Mouse (Mus musculus): ENCODE results near the gene Camkv.
A peak's percentile ranks its signal among the peaks of the same experiment; 100 is the strongest.

Gene Camkv

DNA sequence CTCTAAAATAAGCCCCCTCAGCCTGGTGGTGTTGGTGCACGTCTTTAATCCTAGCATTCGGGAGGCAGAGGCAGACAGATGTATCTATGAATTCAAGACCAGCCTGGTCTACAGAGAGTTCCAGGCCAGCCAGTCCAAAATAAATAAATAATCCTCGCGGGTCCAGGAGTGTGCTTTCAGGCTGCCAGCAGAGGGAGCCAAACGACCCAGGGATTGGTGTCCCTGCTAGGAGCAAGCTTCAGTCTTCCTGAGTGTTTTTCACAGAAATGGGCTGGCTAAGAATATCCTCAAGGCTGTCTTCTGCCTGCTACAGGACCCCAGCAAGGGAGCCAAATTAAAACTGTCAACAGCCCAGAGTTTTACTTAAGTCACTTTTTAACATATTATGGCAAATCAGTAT lies 28.2 kb downstream of the Camkv start:
- DNase-seq (ENCODE audit: low spot score): peak; percentile 80

GRCm38 (mm10) chr9:107964681-107965080 lies 29.2 kb downstream of the Camkv start:
- no peak for DNase-seq (ENCODE audit: low spot score)

DNA sequence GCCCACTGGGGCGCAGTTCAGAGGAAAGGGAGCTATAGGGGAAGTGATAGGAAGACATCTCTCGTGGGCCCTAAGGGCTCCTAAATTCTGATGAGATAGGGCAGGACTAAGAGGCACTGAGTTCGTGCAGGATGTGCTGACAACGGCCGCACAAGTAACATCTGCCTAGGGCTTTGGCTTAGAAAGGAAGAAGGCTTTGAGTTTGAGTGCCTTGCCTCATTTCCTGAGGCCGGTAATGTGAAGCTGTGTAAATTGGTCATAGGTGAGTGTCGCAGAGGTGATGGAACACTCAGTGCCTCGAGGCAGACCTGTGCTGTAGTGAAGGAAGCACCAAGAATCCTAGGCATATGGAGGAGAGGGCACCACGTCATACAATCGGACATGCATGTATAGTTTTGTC lies 31.2 kb downstream of the Camkv start:
- no peak for DNase-seq (ENCODE audit: low spot score)

- DNase-seq (ENCODE audit: low spot score): no peak
These were observed 32.0 kb downstream of the Camkv start for GRCm38 (mm10) chr9:107967437-107967836.

GRCm38 (mm10) chr9:107968531-107968930 lies 33.1 kb downstream of the Camkv start:
- DNase-seq (ENCODE audit: low spot score): no peak

DNA sequence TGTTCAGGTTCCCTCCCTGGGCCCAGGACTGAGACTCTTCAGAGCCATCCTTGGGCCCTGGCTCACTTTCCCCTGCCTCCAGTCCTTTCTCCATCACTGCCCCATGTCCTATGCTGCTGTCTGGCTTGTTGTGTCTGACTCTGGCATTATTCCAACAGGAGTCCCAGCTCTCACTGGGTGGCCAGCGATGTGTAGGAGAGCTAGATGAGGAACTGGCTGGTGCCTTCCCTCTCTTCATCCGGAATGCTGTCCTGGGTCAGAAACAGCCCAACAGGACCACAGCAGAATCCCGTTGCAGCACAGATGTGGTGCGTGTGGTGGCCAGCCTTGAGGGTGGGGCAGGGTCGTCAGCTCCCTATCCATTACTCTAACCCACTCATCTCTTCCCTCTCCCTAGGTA lies 34.8 kb downstream of the Camkv start:
- no peak for DNase-seq (ENCODE audit: low spot score)

DNA sequence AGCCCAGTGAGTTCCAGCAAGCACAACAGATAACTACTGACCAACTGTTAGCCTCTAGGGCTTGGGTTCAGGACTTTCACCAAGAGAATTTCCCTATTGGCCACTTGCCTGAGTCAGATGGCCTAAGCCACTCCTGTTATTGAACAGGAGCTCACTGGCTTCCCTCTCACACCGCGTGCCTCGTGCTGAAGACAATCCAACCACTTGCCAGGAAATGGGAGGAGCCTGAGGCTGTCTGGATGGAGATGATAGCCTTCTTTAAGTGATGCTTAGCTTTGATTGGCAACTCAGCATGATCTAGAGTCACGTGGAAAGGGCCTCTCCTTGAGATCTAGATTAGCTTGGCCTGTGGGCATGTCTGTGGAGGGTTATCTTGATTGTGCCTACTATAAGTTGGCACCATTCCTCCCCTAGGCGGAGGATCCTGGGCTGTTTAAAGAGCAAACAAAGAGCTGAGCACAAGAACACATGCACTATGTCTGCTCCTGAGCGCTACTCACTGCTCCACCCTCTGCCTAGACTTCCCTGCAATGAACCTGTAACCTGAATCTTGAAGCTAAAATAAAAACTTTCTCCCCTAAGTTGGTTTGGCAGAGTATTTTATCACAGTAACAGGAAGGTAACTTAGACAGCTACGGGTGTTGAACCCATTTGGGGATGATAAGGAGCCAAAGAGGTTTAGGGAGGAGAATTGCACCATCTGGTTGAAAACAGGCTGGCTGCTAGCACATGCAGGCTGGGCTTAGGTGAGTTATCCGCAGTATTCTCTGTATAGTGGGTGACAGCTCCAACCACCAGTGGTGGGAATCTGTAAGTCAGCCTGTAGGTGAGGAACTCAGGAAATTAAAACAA lies 36.4 kb downstream of the Camkv start:
- peak; percentile 26 for DNase-seq (ENCODE audit: low spot score)

DNA sequence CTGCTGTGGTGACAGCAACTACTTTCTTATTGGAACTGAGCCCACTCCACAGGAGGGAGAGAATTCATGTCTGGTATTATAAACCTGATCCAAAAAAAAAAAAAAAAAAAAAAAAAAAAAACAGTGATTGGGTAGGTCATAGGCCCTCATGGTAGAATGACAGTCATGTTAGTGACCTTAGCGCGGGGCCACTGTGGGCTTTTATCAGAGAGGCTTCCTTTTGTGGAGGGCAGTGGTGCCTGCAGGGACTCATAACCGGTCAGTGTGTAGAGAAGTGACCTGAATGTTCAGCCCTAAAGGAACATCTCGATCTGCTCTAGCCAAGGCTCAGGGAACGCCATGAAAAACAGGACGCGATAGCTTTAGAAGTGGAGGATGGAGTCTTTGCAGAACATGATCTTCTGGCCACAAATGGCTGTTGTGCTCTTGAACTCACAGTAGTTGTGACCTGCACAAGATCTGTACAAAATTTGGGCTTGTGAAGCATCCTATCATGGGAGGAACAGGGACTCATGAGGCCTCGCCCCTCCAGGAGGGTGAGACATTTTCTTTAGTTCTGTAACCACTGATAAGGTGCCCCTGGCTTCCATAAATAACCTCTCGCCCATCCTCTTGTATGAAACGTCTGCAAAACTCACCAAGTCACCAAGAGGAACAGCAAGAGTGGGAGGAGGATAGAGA lies 39.2 kb downstream of the Camkv start:
- DNase-seq (ENCODE audit: low spot score): no peak

- no peak for DNase-seq (ENCODE audit: low spot score)
These were observed 40.2 kb downstream of the Camkv start, which contains the start of gene Uba7 for GRCm38 (mm10) chr9:107975399-107976386. Gene Uba7, plus strand, starts transcription at chr9:107975505.

DNA sequence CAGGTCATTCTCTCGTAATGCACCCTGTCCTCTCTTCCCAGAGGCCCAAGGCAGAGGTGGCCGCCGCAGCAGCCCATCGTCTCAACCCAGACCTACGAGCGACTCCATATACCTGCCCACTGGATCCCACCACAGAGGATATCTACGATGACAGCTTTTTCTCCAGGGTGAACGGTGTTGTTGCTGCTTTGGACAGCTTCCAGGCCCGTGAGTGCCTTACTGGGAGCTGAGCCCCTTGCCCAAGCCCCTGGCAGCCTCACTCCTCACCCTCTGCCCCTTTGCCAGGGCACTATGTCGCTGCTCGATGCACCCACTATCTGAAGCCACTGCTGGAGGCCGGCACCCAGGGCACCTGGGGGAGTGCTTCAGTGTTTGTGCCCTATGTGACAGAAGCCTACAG lies 43.3 kb downstream of the Camkv start:
- DNase-seq (ENCODE audit: low spot score): no peak

- DNase-seq (ENCODE audit: low spot score): peak; percentile 61
These were observed 46.5 kb downstream of the Camkv start for GRCm38 (mm10) chr9:107981684-107982605.

DNA sequence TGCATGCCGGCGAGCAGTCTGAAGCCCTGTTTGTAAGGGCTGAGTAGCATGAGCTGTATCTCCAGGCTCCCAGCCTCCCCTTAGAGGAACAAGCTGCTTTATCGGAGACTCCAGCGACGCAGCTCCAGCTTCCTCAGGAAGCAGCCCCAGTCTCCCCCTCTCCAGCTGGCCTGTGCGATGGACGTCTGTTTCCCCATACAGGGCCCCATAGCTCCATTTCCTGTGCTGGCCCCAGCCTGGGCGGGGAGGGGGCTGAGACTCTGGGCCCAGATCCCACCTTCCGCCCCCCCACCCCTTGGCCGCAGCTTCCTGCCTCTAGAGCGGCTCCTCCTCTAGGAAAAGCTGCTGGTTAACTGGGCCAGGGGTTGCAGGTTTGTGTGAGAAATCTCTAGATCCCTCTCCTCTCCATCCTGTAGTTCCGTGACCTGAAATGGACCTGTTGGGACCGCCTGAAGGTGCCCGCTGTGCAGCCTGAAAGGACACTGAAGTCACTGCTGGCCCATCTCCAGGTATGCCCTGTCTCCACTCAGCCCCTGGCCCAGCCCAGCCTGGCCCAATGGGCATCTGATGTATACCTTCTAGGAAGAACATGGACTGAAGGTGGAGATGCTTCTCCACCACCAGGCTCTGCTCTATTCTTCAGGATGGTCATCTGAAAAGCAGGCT lies 47.3 kb downstream of the Camkv start, which contains the start of gene Gm20661:
Gm20661 (plus strand) TSS at position 378 of the 666 bp plus-strand sequence.
- DNase-seq (ENCODE audit: low spot score): peak; percentile 86

DNA sequence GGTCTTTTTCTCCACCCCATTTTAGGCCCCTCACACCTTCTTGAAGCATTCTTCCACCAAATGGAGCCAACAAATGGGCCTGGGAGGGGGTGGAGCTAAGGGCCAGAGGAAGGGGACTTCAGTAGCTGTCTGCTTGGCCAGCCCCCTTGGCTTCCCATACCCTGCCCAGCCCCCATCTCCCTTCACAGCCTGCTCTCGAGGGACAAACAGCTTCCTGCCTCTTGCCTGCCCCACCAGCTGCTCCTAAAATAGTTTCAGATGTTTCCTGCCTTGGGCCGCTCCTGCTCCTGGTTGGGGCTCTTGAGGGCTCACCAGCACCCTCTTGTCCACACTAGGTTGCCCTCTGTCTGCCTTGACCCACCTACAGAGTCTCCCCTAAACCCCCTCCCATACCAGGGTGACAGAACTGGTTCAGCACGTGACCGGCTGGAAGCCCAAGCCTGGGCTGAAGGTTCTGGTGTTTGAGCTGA lies 48.0 kb downstream of the Camkv start:
- peak; percentile 80 for DNase-seq (ENCODE audit: low spot score)

DNA sequence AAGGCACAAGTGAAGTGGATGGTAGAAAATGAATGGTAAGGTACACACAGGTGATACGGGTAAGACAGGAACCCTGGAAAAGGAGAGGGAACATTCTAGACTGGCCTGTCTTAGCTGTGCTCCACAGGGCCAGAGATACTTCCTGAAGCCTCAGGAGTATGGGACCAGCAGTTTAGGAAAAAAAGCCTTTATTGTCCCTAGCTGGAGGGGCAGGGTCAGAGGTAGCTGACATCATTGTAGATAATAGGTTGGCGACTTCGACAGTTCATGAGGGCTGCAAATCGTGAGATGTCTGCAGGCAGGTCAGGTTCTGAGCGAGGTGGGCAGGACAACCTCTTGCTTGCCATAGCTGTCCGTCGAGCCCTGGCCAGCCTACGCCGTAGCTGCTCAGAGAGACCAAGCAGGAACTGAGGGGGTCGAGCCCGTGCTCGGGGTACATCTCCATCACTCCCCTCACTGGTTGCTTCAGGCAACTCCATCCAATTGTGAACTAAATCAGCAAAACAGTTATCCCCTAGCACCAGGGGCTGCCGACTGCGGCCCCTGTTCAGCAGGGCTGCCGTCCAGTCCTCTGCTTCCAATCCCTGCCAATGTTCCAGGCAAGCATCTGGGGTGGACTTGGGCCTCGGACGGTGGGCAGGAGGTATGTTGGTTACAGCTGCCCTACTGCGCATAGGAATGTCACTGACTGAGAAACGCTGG lies 48.7 kb downstream of the Camkv start:
- DNase-seq (ENCODE audit: low spot score): no peak

DNA sequence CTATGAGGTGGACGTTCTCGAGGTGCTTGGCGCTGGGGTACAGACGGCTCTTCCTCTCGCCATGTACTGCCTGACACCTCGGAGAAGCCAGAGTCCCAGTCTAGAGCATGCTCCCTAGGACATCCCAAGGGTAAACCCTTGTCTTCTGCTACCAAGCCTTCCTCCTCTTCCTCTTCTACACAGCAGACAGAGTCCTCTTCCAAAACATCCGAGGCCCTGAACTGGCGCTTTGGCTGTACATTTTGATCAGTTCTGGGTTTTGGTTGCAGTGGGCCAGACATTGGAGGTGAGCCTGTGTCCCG lies 49.2 kb downstream of the Camkv start:
- no peak for DNase-seq (ENCODE audit: low spot score)

DNA sequence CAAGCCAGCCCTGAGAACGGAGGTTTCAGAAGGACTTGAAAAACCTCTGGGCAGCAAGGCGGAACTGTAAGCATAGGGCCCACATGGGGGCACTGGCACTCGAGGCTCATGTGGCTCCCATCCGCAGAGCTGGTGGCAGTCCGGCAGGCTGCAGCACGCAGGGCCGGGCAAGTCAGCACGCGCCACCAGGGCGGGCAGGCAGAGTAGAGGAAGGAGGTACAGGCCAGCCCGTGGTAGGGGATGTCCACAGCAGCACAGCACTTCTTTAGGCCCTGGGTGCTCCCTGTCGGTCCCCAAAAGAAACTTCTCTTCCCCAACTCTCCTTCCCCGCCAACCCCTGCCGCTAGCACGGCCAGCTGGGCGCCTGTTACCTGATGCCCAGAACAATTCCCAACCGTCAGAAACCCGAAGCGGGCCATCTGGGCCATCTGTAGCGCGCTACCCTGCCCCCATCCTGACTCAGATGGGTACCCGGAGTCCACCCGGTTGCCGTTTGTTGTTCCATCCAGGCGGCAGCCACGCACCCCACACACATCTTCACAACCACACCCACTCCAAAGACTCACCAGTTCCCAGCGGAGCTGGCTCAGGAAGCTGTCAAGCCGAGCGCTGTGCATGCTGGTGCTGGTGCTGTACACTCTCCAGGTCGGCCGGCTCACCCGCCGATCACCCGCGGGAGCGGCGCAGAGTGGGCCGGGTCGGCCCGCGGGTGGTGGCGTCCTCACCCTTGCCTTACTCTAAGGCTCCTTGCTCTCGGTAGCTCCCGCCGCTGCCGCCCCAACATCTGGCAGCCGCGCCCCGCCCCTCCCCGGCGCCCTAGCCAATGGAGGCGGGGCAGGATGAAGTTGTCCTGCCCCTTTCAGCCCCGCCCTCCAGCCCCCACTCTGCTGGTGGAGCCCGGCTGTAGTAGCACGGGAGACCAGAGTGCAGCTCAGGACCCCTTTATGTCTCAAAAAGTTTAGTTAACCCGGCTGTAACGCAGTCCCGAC lies 50.0 kb downstream of the Camkv start, which contains the start of gene Inka1:
Inka1 (minus strand) TSS at position 749 of the 989 bp plus-strand sequence.
- peak; percentile 89 for DNase-seq (ENCODE audit: low spot score)

- peak; percentile 82 for DNase-seq (ENCODE audit: low spot score)
These were observed 50.9 kb downstream of the Camkv start for GRCm38 (mm10) chr9:107986376-107986775.

DNA sequence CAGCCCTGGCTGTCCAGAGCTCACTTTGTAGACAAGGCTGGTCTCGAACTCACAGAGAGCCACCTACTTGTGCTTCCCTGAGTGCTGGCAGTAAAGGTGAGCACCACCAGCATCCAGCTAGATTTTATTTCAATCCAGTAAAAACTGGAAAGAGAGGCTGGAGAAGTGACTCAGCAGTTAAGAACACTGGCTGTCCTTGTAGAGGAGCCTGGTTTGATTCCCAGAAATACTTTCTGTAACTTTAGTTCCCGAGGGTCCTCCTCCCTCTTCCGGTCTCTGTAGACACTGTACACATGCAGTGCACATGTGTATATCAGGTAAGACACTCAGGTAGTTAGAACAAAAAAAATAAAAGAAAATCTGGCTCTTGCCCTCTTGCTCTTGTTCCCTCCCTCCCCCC lies 52.5 kb downstream of the Camkv start:
- no peak for DNase-seq (ENCODE audit: low spot score)

Data from yolk sac, embryonic 10.5 days (tissue).